Mouse (Mus musculus): Measurements from ENCODE around the gene Kcnj16.

- TF ChIP-seq CTCF (IDR thresholded peaks at IDR 0.05; ENCODE audit: insufficient read depth, low read length) (no peak), POLR2A (IDR thresholded peaks at IDR 0.05; ENCODE audit: borderline replicate concordance, extremely low read depth, low read depth, low read length) (no peak)
Observed at GRCm38 (mm10) chr11:110918808-110919465, 48.9 kb upstream of the Kcnj16 start.

Data from lung, adult 2 months (tissue).